Mouse (Mus musculus): ENCODE results near the gene Frmd6.

Gene Frmd6

DNA sequence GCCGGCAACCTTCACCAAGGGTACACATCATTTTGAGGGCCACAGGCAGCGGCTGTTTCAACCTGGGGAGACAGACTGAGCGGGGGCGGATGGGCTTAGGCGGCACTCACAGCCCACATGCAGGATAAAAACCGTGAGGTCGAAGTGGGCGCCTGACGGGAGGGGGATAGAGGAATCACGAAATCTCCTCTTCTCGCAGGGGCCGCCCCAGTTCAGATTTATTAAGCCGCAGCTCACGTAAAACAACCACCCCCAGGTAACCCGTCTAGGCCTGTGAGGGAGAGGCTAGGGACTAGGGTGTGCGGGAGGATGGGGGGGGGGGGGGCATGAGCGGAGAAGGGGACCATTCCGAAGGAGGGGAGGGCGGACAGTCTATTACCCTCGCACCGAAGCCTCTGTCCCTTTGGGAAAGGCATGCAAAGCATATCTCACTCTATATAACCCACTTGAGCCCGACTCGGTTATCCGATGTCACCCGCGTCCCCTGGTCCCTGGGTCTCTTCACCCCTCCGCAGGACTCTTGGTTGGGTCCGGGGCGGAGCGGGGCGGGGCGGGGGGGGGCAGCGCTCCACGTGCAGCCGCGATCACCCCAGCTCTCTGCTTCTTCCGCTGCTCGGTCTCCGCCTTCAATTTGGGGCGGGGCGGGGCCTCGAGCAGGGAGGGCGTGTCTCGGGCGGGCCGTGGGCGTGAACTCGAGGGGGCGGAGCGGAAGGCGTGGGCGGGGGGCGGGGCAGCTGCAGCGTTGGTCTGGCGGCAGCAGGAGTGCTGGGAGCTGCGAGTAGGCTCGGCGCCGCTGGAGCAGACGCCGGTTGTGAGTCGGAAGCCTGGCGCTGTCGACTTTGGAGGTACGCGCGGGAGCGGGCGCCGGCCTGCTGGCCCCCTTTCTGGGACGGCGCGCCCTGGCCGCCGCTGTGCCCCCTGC lies at the start of gene Frmd6:
TSS of gene Frmd6 (plus strand) at position 786 of the 922 bp plus-strand sequence.
- DNase-seq (ENCODE audit: low read depth, low spot score) = peak; percentile 76

- DNase-seq (ENCODE audit: low read depth, low spot score) = no peak
These were observed 49.7 kb upstream of the Frmd6 start for GRCm38 (mm10) chr12:70775609-70776008.

GRCm38 (mm10) chr12:70776683-70777082 lies 48.6 kb upstream of the Frmd6 start:
- no peak for DNase-seq (ENCODE audit: low read depth, low spot score)

DNA sequence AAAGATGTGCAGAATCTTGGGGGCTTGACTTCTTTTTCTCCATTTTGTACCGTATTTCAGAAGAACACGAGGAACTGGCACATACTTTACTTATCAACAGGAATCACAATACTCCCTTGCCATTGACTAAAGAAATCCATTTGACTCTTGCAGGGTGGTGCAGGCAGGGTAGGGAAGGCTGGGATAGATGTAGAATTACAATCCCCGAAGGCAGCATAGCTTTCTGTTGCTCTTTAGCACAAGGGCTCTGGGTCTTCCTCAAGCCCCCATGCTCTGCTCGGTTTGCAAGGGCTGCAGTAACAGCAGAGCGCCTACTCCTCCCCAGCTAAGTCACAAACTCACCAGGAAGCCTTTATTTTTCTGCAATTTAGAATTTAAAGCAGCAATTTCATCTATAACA lies 47.8 kb upstream of the Frmd6 start:
- DNase-seq (ENCODE audit: low read depth, low spot score) = no peak

DNA sequence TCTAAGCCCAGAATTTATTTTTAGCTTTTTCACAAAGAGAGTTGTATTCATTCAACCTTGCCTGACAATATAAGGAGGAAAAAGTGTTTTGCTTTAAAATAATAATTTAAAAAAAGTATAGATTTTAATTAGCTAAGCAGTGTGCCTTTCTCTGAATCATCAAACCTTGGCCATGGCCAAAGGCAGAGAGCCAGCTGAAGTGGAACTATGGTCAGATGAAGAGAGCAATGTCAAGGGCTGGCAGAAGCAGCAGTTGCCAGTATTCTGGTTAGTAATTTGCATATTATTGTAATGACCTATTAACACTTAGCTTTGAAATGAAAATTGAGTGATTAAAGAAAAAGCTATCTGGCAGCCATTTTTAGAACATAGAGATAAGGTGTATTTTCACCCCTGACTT lies 47.4 kb upstream of the Frmd6 start:
- DNase-seq (ENCODE audit: low read depth, low spot score) = no peak

DNA sequence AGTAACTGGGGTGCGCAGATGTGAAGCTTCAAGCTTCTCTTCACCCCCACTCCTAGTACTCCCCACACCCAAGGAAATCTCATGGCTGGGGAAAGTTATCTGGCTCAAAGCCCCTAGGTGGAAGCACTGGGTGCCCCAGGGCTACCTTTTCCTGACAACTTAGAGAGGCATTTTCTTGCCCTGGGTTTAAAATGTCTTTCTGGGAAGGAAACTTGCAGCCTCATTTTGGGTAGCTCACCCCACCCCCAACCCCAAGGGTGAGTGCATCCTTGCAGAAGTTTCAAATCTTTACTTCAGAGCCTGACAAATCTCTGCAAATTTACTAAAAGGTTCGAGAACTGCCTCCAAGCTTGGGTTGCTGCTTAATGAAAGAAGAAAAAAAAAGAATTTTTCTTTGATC lies 47.0 kb upstream of the Frmd6 start:
- DNase-seq (ENCODE audit: low read depth, low spot score) = no peak

GRCm38 (mm10) chr12:70778724-70779123 lies 46.6 kb upstream of the Frmd6 start:
- no peak for DNase-seq (ENCODE audit: low read depth, low spot score)

GRCm38 (mm10) chr12:70783049-70783448 lies 42.3 kb upstream of the Frmd6 start:
- no peak for DNase-seq (ENCODE audit: low read depth, low spot score)

DNA sequence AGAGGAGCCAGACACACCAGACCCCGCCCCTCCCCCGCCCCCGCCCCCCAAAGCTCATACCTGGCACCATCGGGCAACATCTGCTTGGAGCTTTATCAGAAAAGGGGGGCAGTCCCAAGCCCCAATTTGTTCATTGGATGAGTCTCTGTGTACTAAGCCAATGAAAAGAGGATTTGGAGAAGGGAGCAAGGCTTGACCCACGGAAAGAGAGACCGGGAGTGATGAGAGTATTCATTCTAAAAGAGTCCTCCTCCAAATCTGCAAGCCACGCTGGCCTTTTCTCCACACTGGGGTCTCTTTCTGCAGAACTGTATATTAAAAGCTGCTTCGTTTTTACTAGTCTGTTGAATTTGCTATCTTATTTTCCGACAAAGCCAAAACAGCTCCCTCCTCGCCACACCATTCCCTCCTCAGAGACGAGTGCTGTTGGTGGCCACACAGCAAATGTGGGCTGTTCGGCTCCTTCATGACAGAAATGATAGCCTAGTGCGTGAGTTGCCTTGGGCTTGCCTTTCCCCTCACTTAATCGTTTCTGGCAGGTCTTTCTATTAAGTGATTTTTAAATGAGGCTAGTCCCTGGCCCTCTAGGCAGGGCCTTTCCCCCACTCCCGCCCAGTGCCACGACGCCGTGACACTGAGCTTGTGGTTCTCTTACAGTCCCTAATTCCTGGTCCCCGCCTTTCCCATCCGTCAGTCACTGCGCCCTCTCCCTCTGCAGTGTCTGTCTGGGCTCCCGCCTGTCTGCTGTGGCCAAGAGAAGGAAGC lies 41.7 kb upstream of the Frmd6 start:
- no peak for DNase-seq (ENCODE audit: low read depth, low spot score)

- no peak for DNase-seq (ENCODE audit: low read depth, low spot score)
These were observed 41.0 kb upstream of the Frmd6 start for GRCm38 (mm10) chr12:70784240-70784705.

DNA sequence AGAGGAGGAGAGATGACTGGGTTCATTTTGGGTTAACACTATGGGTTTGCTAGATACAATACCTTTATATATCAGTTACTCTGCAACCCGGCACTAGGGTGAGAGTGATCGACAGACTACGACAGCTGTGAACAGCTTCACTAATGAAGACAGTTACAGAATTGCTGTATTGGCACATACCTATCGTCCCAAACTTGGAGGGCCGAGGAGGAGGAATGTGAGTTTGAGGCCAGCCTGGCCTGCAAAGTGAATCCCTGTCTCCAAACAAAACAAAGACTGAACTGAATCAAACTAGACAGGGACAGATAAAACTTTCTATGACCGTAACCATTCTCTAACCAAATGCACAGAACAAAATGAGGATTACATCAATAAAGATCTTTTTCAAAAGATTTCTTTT lies 36.0 kb upstream of the Frmd6 start:
- no peak for DNase-seq (ENCODE audit: low read depth, low spot score)

- no peak for DNase-seq (ENCODE audit: low read depth, low spot score)
These were observed 32.0 kb upstream of the Frmd6 start for GRCm38 (mm10) chr12:70793291-70793690.

- no peak for DNase-seq (ENCODE audit: low read depth, low spot score)
These were observed 30.5 kb upstream of the Frmd6 start for GRCm38 (mm10) chr12:70794543-70795388.

DNA sequence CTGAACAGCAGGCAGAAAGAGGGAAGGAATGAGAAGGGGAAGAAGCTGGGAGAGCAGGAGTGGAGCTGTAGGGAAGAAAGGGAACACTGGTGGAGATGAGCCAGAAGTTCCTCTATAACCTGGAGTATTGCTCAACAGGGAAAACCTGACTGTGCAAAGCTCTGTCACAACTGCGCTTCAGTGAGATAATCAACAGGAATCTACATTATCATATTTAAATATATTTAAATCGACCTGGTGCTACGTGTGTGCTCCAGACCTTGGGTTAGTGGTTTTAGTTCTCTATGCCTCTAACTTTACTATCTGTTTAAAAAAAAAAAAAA lies 30.0 kb upstream of the Frmd6 start:
- DNase-seq (ENCODE audit: low read depth, low spot score) = no peak

- DNase-seq (ENCODE audit: low read depth, low spot score) = no peak
These were observed 26.8 kb upstream of the Frmd6 start for GRCm38 (mm10) chr12:70798496-70798895.

DNA sequence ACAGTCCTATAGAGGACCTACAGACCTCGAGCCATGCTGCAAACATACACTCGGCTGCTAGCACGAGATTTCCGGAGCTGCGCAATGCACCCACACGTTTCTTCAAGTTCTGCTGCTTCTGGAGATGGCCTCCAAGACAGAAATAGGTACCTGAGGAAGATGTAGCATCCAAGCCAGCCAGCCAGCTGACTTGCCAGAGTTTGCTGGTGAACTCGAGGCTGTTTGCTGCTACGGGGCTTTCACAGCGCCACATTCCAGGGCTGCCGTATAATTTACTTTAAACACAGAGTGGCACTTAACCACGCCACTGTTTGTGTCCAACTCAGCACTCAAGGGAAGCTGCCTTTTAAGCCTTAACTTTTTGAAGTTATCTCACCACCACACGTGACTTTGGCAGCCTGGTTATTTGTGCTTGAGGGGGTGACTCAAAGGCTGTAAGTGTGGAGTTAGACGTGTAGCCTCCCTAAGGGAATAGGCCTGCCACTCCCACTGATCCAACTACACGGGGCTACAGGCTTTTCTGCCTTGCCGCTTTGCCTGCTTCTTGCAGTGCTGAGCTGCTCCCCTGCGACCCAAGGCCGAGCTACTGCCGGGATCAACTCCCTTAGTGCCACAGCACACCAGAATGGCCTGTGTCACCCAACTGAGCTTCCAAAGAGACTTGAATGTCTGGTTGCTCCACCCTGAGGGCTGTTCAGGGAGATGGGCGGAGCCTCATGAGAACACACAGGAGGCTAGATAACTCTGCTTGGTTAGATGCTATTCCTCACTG lies 25.9 kb upstream of the Frmd6 start:
- DNase-seq (ENCODE audit: low read depth, low spot score) = no peak

DNA sequence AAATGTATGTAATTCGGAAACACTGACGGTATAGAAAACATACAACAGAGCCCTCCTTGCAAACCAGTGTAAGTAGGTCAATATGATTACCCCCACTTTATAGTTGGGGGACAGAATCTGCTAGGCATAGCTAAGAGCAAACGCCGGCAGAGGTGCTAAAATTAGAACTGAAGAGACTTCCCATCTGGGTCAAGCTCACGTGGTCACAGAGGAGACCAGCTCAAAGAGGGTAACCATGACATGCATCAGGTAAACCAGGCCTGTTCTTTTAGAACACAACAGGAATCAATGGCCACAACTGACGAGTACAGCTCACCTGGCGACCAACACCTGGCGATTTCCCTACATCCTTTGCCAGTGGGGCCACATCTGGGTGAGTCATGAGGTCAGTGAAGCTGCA lies 25.2 kb upstream of the Frmd6 start:
- no peak for DNase-seq (ENCODE audit: low read depth, low spot score)

DNA sequence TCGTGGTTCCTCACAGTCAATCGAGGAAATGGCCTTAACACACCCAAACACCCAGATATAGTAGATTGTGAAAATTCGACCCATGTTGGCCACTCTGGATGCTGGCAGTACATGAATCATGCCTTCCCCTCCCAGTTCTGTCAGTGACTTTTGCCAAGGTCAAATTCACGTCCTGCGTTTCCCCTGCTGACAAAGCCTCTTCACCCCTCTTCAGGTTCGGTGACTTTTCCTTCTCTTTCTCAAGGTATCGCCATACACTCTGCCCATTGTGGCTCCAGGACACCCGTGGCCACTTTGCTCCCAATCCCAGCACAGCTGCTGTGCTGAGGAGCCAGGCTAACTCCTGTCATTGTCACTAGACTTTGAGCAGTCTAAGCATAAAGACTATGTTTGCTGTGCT lies 24.0 kb upstream of the Frmd6 start:
- DNase-seq (ENCODE audit: low read depth, low spot score) = no peak

DNA sequence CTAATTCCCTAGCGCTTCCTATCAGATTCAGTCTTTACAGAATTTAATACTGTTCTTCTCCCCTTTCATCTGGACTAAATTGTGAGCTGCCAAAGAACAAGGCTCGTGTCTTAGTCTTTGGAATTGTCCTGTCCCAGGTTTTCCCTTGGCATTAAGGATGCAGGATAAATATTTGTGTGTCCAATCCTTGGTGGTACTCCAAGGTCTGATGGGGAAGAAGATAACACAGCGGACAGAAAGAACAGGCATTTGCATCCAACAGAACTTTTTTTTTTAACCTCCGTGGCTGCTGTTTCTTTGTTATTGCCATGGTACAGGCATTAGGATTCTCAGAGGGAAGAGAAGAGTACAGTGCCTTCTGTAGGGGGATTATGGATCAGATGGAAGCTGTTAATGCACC lies 21.8 kb upstream of the Frmd6 start:
- DNase-seq (ENCODE audit: low read depth, low spot score) = no peak

GRCm38 (mm10) chr12:70804989-70805388 lies 20.3 kb upstream of the Frmd6 start:
- DNase-seq (ENCODE audit: low read depth, low spot score) = no peak

DNA sequence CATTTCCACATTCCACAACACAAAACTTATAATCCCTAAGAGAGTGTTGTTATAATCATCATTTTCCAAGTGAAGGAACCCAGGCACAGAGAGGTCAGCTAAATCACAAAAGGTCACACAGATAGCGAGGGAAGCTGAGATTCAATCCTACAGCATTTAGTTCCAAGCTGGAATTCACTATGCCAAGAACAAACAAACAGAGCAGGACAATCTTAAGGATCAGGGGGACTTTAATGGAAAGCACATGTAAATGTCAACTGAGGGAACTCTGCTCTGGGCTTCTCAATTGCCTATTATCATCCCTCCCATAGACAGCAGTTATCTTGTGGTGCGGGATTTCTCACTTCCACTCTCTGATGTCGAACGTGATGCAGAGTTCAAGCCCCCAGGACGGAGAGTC lies 17.8 kb upstream of the Frmd6 start:
- no peak for DNase-seq (ENCODE audit: low read depth, low spot score)
